Mouse (Mus musculus) heart, postnatal 0 days (tissue): ENCODE measurements around the gene Tiam2.
A peak's percentile ranks its signal among the peaks of the same experiment; 100 is the strongest.

ENCODE experiments used
- CTCF ChIP-seq: IDR thresholded peaks from 2 replicates; pipeline ENCODE4 v1.5.1; 2016; ENCODE audit warnings: antibody characterized with exemption, control low read depth, low read depth
- EP300 ChIP-seq: IDR thresholded peaks from 2 replicates; pipeline ENCODE4 v1.6.1; 2016; ENCODE audit warnings: antibody characterized with exemption, low read depth

DNA sequence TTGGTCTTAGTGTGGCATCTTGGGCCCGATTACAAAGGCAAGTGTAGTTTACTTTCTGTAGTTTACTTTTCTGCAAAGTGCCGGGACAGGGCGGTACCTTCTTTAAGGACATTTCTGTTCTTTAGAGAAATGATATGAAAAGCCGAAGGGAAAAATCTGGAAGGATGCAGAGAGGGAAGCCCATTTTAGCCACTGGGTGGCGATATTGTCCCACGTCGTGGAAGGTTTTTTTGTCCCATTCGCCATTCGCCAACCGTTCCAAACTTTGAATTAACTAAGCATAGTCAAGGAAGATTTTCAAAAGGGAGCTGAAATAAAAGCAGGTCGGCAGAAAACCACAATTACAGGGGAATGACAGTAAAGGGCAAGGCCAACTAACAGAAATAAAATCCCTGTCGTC lies 244.5 kb downstream of the Tiam2 start:
- TF ChIP-seq CTCF (peak; percentile 87), EP300 (no peak)
